Comparison of ENCODE assay signal across 7 mouse cellular contexts in the genomic region with DNA sequence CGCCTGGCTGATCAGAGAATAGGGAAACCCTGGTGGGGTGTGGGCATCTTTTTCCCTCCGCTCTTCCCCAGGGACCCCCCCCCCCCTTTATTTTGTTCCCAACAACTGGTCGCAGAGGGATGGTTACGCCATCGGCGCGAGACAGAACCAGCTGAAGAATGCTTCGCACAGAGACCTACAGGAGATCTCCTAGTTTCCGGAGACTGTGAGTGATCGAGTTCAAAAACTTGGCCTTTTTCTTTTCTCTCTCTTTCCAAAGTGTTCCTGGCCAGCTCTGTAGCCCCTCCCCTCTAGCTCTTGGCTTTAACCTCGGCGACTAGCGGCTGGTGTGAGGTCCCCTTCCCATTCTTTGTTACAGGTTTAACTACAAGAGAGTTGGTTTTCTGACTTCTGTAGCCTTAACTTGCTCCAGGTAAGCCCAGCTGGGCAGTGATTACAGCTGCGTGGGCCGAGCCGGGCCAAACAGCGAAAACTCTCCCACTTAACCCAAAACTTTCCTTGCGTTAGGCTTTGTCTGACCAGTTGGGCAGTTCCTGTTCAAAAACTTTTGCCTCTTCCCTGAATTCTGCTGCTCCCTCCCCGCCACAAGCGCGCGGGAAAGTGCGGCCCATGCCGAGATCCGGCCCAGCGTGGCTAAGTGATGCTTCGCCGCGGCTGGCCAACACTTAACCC. TPM values are rescaled to one million over a fixed set of nuclear protein-coding genes. Genes with fewer than 3 reads are reported as not detected.
DNase-seq lines count a peak whose midpoint lies in the region; ATAC-seq lines count a peak whose summit lies in the region.

No protein-coding gene starts in this region.

- H3K9me3 ChIP-seq in liver, embryonic 13.5 days (replicated peaks), result no peaks in the 10 kb centered on the region
- no peaks in the 10 kb centered on the region for H3K9me3 ChIP-seq in neural tube, embryonic 14.5 days (ENCODE audit: control insufficient read depth, low read length)

- H3K4me3 ChIP-seq in liver, embryonic 13.5 days (replicated peaks), result peak overlapping the region; percentile 31
- H3K4me3 ChIP-seq in neural tube, embryonic 14.5 days (ENCODE audit: low read depth, low read length), result peak overlapping the region; percentile 21; the same call in 1 of the 2 replicates

- intact Hi-C loops in gastrocnemius, postnatal 14 days (cut with DNase I; ENCODE audit: low total_unique reads), result no loop called here

- peak overlapping the region; percentile 52 for H3K4me2 ChIP-seq in liver, embryonic 13.5 days
- peak overlapping the region; percentile 49 for H3K4me2 ChIP-seq in neural tube, embryonic 14.5 days (ENCODE audit: low read depth, low read length)

- peak; percentile 71 for DNase-seq in embryo, embryonic 9.5 days (ENCODE audit: extremely low spot score)
- peak; percentile 47 for DNase-seq in gastrocnemius, postnatal 14 days
- DNase-seq in hindlimb bud, embryonic 11.5 days (ENCODE audit: extremely low spot score, low read depth, low spot score), result peak; percentile 12
- no peak for DNase-seq in liver, embryonic 13.5 days
- DNase-seq in thymus, postnatal 36 days, result no peak
- DNase-seq in spleen, postnatal 14 days (ENCODE audit: low spot score in 2 of 2), result no peak

- H3K4me1 ChIP-seq in liver, embryonic 13.5 days (replicated peaks), result no peaks in the 10 kb centered on the region
- no peaks in the 10 kb centered on the region for H3K4me1 ChIP-seq in neural tube, embryonic 14.5 days (ENCODE audit: control insufficient read depth, insufficient read depth, low read length)

- ATAC-seq in liver, embryonic 13.5 days (ENCODE audit: low read depth), result no peak
- peak; percentile 46 for ATAC-seq in neural tube, embryonic 14.5 days (ENCODE audit: low read depth)

- no peaks in the 10 kb centered on the region for H3K36me3 ChIP-seq in liver, embryonic 13.5 days
- H3K36me3 ChIP-seq in neural tube, embryonic 14.5 days (ENCODE audit: control insufficient read depth, insufficient read depth, low read length), result no peaks in the 10 kb centered on the region

- H3K9ac ChIP-seq in liver, embryonic 13.5 days, result no peak overlapping the region; the same call in 1 of the 2 replicates
- no peak overlapping the region for H3K9ac ChIP-seq in neural tube, embryonic 14.5 days (replicated peaks; ENCODE audit: low read depth, low read length)

- WGBS in liver, embryonic 13.5 days (ENCODE audit: insufficient replicate concordance), result 4% methylated on average over 29 of the region's 29 CpGs
- under 1% methylated on average over 27 of the region's 29 CpGs for WGBS in neural tube, embryonic 14.5 days

- H3K27me3 ChIP-seq in liver, embryonic 13.5 days, result 0 out of 2 replicates have a peak, but pooled peaks cover 5% of the 10 kb centered on the region
- no peaks in the 10 kb centered on the region for H3K27me3 ChIP-seq in neural tube, embryonic 14.5 days (ENCODE audit: control insufficient read depth, insufficient read depth, low read length)

- H3K27ac ChIP-seq in liver, embryonic 13.5 days, result no peak overlapping the region; the same call in 1 of the 2 replicates
- no peak overlapping the region for H3K27ac ChIP-seq in neural tube, embryonic 14.5 days (ENCODE audit: low read depth, low read length)

RNA-seq across cellular contexts. Expression of gene Tmem176b, which starts 10.7 kb away (rescaled TPM):
- total RNA-seq in gastrocnemius, postnatal 14 days (2021), result 10 to 100 TPM; 19.5 to 26.1 TPM
- 110 and 119 TPM in 2 replicates for polyA plus RNA-seq in liver, embryonic 13.5 days (2015; fragmentation: Nextera tagmentation; extraction: Ambion mirVana)
- 88.1 and 135 TPM in 2 replicates for polyA plus RNA-seq in neural tube, embryonic 14.5 days (2014; fragmentation: Nextera tagmentation; extraction: Ambion mirVana)

RNA-seq across cellular contexts. Expression of gene Tmem176a, which starts 11.2 kb away (rescaled TPM):
- 1 to 10 TPM; 8.1 to 9.1 TPM for total RNA-seq in gastrocnemius, postnatal 14 days (2021)
- polyA plus RNA-seq in liver, embryonic 13.5 days (2015; fragmentation: Nextera tagmentation; extraction: Ambion mirVana), result 72.2 and 77.0 TPM in 2 replicates
- 16.7 and 26.9 TPM in 2 replicates for polyA plus RNA-seq in neural tube, embryonic 14.5 days (2014; fragmentation: Nextera tagmentation; extraction: Ambion mirVana)

RNA-seq across cellular contexts. Expression of gene Aoc1, which starts 20.7 kb away (rescaled TPM):
- total RNA-seq in gastrocnemius, postnatal 14 days (2021), result not detected
- not detected in 2 replicates for polyA plus RNA-seq in liver, embryonic 13.5 days (2015; fragmentation: Nextera tagmentation; extraction: Ambion mirVana)
- not detected in 2 replicates for polyA plus RNA-seq in neural tube, embryonic 14.5 days (2014; fragmentation: Nextera tagmentation; extraction: Ambion mirVana)

Comparison
In these comparisons a context has a peak if more than half of its experiments do, and no peak if none do; other contexts are left out.
1. DNase-seq: peak in embryo, embryonic 9.5 days (single experiment), gastrocnemius, postnatal 14 days (single experiment) and hindlimb bud, embryonic 11.5 days (single experiment); none in liver, embryonic 13.5 days (single experiment), thymus, postnatal 36 days (0 of 2) and spleen, postnatal 14 days (0 of 2).